Mouse (Mus musculus) ES-E14 (cell line): ENCODE results near the gene Ugt2b38. TPM values are rescaled to one million over a fixed set of nuclear protein-coding genes. Genes with fewer than 3 reads are reported as not detected.
"Not testable (repeated sequence)": the region's sequence is repeated elsewhere in the genome, so short reads cannot be mapped to it uniquely, and the experiment has no call there.

Source experiments
- DNase-seq: peaks from one replicate; pipeline ENCODE4 v3.0.0-alpha.2; 2013; ENCODE audit warnings: low read depth, low spot score
- H3K27ac ChIP-seq: 2 replicates; pipeline ENCODE4 v1.5.1; 2012; ENCODE audit warnings: low read depth, mild to moderate bottlenecking, low read length, moderate library complexity, mixed read lengths; ENCODE audit not compliant: poor library complexity, insufficient read depth, severe bottlenecking
- H3K36me3 ChIP-seq: 2 replicates; pipeline ENCODE4 v1.6.1; 2012; ENCODE audit warnings: mild to moderate bottlenecking, low read length, moderate library complexity, mixed read lengths; ENCODE audit not compliant: control insufficient read depth, poor library complexity, insufficient read depth, severe bottlenecking
- H3K4me1 ChIP-seq, 2 experiments: fragments of 150-350 bp in 1 of 2; sonication (generic) in 1 of 2; 2 replicates each; pipeline ENCODE4 v1.6.1; 2012; ENCODE audit warnings: low read length in 2 of 2, mild to moderate bottlenecking in 1 of 2, mixed read lengths in 1 of 2; ENCODE audit not compliant: control insufficient read depth in 2 of 2, insufficient read depth in 2 of 2, poor library complexity in 1 of 2
- H3K4me3 ChIP-seq, 2 experiments: fragments of 150-350 bp in 1 of 2; sonication (generic) in 1 of 2; 2 replicates each; pipeline ENCODE4 v1.5.1; 2012; ENCODE audit warnings: low read length in 2 of 2, low read depth in 1 of 2, mild to moderate bottlenecking in 1 of 2, mixed read lengths in 1 of 2; ENCODE audit not compliant: insufficient read depth in 1 of 2, poor library complexity in 1 of 2, severe bottlenecking in 1 of 2
- H3K9ac ChIP-seq: 2 replicates; pipeline ENCODE4 v1.6.1; 2012; ENCODE audit warnings: low read depth, mild to moderate bottlenecking, low read length, mixed read lengths; ENCODE audit not compliant: poor library complexity, insufficient read depth, severe bottlenecking
- H3K9me3 ChIP-seq: fragments of 150-350 bp; sonication (generic); 2 replicates; pipeline ENCODE4 v1.6.1; 2012; ENCODE audit warnings: low read depth, mild to moderate bottlenecking, low read length; ENCODE audit not compliant: control insufficient read depth, insufficient read depth
- CHD2 ChIP-seq: IDR thresholded peaks from 2 replicates; pipeline ENCODE4 v1.6.1; 2014; ENCODE audit warnings: mild to moderate bottlenecking, low read depth, low read length, inconsistent platforms
- HCFC1 ChIP-seq: IDR thresholded peaks from 2 replicates; pipeline ENCODE4 v1.6.1; 2012; ENCODE audit warnings: low read length, inconsistent platforms, borderline replicate concordance; ENCODE audit not compliant: insufficient read depth
- MAFK ChIP-seq: IDR thresholded peaks from 2 replicates; pipeline ENCODE4 v1.6.1; 2014; ENCODE audit warnings: mild to moderate bottlenecking, low read depth, low read length, inconsistent platforms; ENCODE audit not compliant: insufficient read depth
- ZC3H11A ChIP-seq: IDR thresholded peaks from 2 replicates; pipeline ENCODE4 v1.6.1; 2012; ENCODE audit warnings: low read depth, mild to moderate bottlenecking, inconsistent platforms, low read length, borderline replicate concordance
- ZNF384 ChIP-seq: IDR thresholded peaks from 2 replicates; pipeline ENCODE4 v1.6.1; 2012; ENCODE audit warnings: low read depth, low read length, inconsistent platforms
- in situ Hi-C, 2 experiments: fragments of 600-800 bp; cut with MboI; formaldehyde crosslinking; loops; one replicate each; pipeline ENCODE4 v1.15.1; 2025; ENCODE audit warnings: low sequenced_read_pairs in 2 of 2, inconsistent platforms in 1 of 2; ENCODE audit not compliant: unreplicated experiment in 2 of 2
- total RNA-seq: library from RNA; depleted of rRNA; stranded (reverse); fragments of 300-350 nt; gene quantifications from 2 replicates; pipeline ENCODE4 v1.2.3, GENCODE M21; 2012; rRNA removed

The Ugt2b38 gene
- not detected in 2 replicates for total RNA-seq

DNA sequence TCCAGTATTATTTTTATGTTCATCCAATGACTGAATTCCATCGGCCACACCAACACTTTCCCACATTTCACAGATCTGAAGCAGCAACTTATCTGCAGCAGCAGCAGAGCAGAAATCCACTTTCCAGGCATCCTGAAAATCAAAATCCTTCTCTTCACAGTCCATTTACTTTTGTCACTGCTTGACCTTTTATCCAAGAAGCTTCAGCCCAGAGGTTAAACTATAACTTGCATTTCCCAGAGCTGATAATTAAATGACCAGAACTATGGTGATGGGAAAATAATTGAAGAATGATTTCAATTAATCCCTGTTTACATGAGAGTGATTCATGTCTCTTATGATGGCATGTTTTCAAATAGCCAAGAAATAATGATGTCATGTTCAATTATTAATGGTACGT, at the start of gene Ugt2b38:
Gene Ugt2b38 (minus strand): TSS at position 163 of the 400 bp plus-strand sequence.
- H3K27ac ChIP-seq, H3K9ac ChIP-seq, H3K9me3 ChIP-seq, in situ Hi-C loops, H3K36me3 ChIP-seq, H3K4me3 ChIP-seq, H3K4me1 ChIP-seq, DNase-seq: not testable (repeated sequence)

DNA sequence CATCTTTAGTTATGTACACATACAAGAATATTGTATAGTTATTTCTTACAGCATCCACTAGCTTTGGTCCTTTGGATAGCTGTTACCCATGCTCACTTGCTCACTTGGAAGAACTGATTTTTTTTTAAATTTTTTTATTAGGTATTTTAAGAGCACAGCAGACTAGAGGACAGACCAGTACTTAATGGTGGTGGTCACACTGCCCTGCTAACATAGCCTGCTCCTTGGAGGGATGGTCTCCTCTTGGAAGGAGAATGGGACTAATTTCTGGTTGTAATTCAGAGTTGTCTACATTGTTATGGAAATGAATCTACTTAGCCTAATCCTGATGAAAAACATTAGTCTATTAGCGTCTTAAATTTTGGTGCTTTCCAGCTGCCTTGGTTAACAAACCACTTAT, 34.8 kb upstream of the Ugt2b38 start:
- no peak overlapping the region for H3K27ac ChIP-seq
- H3K36me3 ChIP-seq: no peaks in the 10 kb centered on the region
- H3K4me1 ChIP-seq: no peaks in the 10 kb centered on the region
- no peak overlapping the region for H3K9ac ChIP-seq
- H3K9me3 ChIP-seq: no peaks in the 10 kb centered on the region
- no peak overlapping the region for H3K4me3 ChIP-seq
- no peak for DNase-seq
- in situ Hi-C loops: no loop called here
- TF ChIP-seq CHD2: no peak
- TF ChIP-seq ZC3H11A: no peak
- TF ChIP-seq MAFK: no peak
- TF ChIP-seq HCFC1: no peak
- TF ChIP-seq ZNF384: no peak

DNA sequence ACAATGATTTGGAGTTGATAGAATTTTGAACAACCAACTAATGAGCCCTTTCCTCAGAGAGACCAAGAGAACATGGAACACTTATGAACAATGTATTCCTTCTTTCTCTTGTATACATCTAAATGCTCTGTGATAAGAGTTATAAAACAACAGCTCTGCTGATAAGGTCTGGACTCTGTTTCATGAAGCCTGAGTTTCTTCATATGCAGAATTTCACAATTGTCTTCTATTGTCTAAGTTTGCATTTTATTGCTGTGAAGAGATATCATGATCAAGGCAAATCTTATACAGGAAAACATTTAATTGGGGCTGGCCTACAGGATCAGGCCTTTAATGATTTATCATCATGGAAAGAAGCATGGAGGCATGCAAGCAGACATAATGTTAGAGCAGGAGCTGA, 33.7 kb upstream of the Ugt2b38 start:
- in situ Hi-C loops: no loop called here
- peaks cover 0 to 2% of the 10 kb centered on the region in 2 experiments; a peak in 2 of 4 replicates for H3K4me1 ChIP-seq
- H3K9me3 ChIP-seq: no peaks in the 10 kb centered on the region
- no peaks in the 10 kb centered on the region for H3K36me3 ChIP-seq
- H3K27ac ChIP-seq: no peak overlapping the region
- H3K9ac ChIP-seq: no peak overlapping the region
- TF ChIP-seq CHD2: no peak
- no peak for TF ChIP-seq ZC3H11A
- TF ChIP-seq MAFK: no peak
- no peak for TF ChIP-seq HCFC1
- TF ChIP-seq ZNF384: no peak
- no peak overlapping the region for H3K4me3 ChIP-seq
- no peak for DNase-seq

DNA sequence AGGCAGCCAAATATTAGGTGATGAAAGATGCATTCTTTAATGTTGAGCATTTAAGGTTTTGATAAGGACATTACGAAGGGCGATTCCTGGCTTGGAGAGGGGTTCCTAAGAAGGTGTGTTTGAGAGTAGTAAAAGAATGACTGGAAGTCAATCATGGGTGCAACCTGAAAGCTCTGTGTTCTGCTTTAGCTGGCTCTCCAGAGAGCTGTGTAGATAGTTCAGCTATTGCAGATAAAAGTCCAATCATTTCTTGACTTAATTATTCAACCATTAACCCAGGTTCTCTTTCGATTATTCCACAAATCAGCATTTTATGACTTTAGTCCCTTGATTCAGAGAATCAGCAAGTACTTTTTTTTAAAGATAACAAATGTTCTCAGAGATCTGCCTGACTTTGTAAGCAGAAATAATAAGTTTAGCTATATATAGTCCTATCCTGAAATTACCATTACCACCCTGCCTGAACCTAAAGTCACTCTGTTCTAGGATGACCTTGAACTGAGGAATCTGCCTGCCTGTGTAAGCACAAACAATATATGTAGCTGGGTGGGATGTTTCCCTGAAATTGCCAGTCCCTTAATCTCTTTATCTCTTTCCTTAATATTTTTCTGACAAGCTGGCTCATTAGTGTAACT, 32.3 kb upstream of the Ugt2b38 start:
- no peaks in the 10 kb centered on the region for H3K36me3 ChIP-seq
- H3K9me3 ChIP-seq: no peaks in the 10 kb centered on the region
- H3K27ac ChIP-seq: no peak overlapping the region
- TF ChIP-seq HCFC1 (no peak), CHD2 (no peak), ZNF384 (no peak), MAFK (no peak), ZC3H11A (no peak)
- H3K4me3 ChIP-seq: no peak overlapping the region
- no peak for DNase-seq
- in situ Hi-C loops: no loop called here
- H3K4me1 ChIP-seq: peaks cover 0 to 2% of the 10 kb centered on the region in 2 experiments; a peak in 2 of 4 replicates
- no peak overlapping the region for H3K9ac ChIP-seq

DNA sequence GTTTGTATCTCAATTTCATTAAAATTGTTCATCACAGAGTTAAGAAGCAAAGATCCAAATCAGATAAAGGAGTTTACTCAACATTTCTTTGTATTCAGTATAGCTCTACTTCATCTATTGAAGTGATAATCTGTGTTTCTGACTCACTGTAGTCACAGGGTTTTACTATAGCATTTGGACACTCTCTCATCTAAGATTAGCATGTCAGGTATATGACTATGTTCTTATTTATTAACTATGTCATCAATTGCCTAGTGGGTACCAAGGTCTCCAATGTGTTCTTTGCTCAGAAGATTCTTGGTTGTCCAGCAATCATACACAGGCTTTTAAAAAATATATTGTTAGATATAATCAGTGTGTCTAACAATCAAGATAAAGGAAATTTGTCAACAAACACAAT, 31.5 kb upstream of the Ugt2b38 start:
- TF ChIP-seq HCFC1 (no peak), MAFK (no peak), CHD2 (no peak), ZNF384 (no peak), ZC3H11A (no peak)
- no peak overlapping the region for H3K27ac ChIP-seq
- H3K9me3 ChIP-seq: no peaks in the 10 kb centered on the region
- H3K9ac ChIP-seq: no peak overlapping the region
- H3K4me1 ChIP-seq: peaks cover 0 to 2% of the 10 kb centered on the region in 2 experiments; a peak in 2 of 4 replicates
- no peak overlapping the region for H3K4me3 ChIP-seq
- no peaks in the 10 kb centered on the region for H3K36me3 ChIP-seq
- no peak for DNase-seq
- in situ Hi-C loops: no loop called here

DNA sequence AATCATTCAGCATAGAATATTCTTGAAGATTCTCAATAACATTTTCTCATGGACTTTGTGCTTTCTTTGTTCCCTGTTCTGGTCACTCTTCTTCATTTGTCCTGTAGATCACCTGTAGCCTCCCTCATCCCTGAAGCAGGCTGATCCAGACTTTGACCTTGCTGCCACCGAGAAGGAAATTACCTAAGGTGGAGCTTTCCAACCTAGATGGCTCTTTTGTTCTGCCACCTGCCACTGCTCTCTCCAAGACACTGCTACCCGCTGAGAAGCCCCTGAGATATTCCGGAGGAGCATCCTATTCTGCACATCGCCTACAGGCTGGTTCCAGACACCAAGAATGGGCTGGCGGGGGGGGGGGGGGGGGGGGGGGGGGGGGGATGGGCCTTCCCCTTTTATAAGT, 28.5 kb upstream of the Ugt2b38 start:
- H3K4me1 ChIP-seq, H3K9me3 ChIP-seq, H3K27ac ChIP-seq, H3K36me3 ChIP-seq, H3K9ac ChIP-seq, H3K4me3 ChIP-seq, in situ Hi-C loops: not testable (repeated sequence)
- peak; percentile 15 for DNase-seq
